Mouse (Mus musculus) cerebellum, adult 2 months (tissue): ENCODE data around the gene Tpsg1.

ENCODE experiments used
- CTCF ChIP-seq: fragments of 200-500 bp; IDR thresholded peaks from 2 replicates; pipeline ENCODE4 v1.5.1; 2011; ENCODE audit warnings: low read depth, mild to moderate bottlenecking, control low read depth, low read length, moderate library complexity, borderline replicate concordance; ENCODE audit not compliant: insufficient read depth
- POLR2A ChIP-seq: fragments of 200-500 bp; IDR thresholded peaks from 2 replicates; pipeline ENCODE4 v1.6.1; 2011; ENCODE audit warnings: low read length, control low read depth, borderline replicate concordance; ENCODE audit not compliant: insufficient read depth

DNA sequence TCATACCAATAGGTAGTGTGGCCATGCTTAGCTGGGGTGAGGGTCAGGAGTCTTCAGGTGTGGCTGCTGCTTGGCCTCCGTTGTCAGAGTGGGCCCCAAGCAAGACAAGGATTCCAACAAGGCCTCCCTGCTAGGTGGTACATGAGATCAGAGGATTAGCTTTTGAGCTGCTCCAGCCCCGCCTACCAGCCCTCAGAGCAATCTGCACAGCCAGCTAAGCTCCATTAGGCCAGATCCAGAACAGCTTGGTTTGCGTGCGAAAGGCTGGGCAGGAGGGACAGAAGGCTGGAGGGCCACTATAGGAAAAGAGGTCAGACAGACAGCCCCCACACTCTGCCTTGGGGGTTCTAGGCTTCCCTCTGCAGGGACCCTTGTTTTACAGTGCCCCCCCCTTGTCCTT lies 32.4 kb downstream of the Tpsg1 start:
- TF ChIP-seq CTCF = no peak
- no peak for TF ChIP-seq POLR2A
